In genomic region chr13:110116892-110117291, GRCm38 (mm10) we compare ENCODE assay signal across 22 mouse cellular contexts.
A peak's percentile ranks its signal among the peaks of the same experiment; 100 is the strongest.
DNase-seq lines count a peak whose midpoint lies in the region; ATAC-seq and TF ChIP-seq lines count a peak whose summit lies in the region.
"Had no signal": no experiment of that assay in that cellular context is flagged by ENCODE, and none has a peak within 500 bp of the region (broad histone marks: within the 10 kb centered on the region; RNA-seq: fewer than 3 reads in every experiment).

No protein-coding gene starts in this region.

- no peak overlapping the region for H3K27ac ChIP-seq in left cerebral cortex, adult 2 months
- peak overlapping the region; percentile 66 for H3K27ac ChIP-seq in forebrain, embryonic 16.5 days (ENCODE audit: low read length)
- H3K27ac ChIP-seq: embryonic facial prominence, embryonic 15.5 days; heart, embryonic 13.5 days; kidney, embryonic 15.5 days; neural tube, embryonic 15.5 days had no signal

- WGBS in forebrain, embryonic 16.5 days, result 61% methylated on average over 5 of the region's 5 CpGs

- intact Hi-C loops in left cerebral cortex, adult 2 months (cut with DNase I), result no loop called here

- no peak overlapping the region for H3K4me3 ChIP-seq in left cerebral cortex, adult 2 months
- H3K4me3 ChIP-seq in forebrain, embryonic 16.5 days (replicated peaks; ENCODE audit: low read length), result no peak overlapping the region
- H3K4me3 ChIP-seq: embryonic facial prominence, embryonic 15.5 days; heart, embryonic 13.5 days; kidney, embryonic 15.5 days; neural tube, embryonic 15.5 days had no signal

- H3K4me1 ChIP-seq in forebrain, embryonic 16.5 days (replicated peaks; ENCODE audit: control insufficient read depth, insufficient read depth, low read length), result peaks cover 29% of the 10 kb centered on the region
- H3K4me1 ChIP-seq: embryonic facial prominence, embryonic 15.5 days; heart, embryonic 13.5 days; kidney, embryonic 15.5 days had no signal

- H3K27me3 ChIP-seq in forebrain, embryonic 16.5 days (replicated peaks; ENCODE audit: control insufficient read depth, insufficient read depth, low read length), result no peaks in the 10 kb centered on the region
- H3K27me3 ChIP-seq: embryonic facial prominence, embryonic 15.5 days; heart, embryonic 13.5 days; kidney, embryonic 15.5 days; neural tube, embryonic 15.5 days had no signal

- H3K36me3 ChIP-seq in forebrain, embryonic 16.5 days (ENCODE audit: control insufficient read depth, insufficient read depth), result no peaks in the 10 kb centered on the region
- H3K36me3 ChIP-seq: embryonic facial prominence, embryonic 15.5 days; heart, embryonic 13.5 days; kidney, embryonic 15.5 days; neural tube, embryonic 15.5 days had no signal

- peak; percentile 79 for ATAC-seq in forebrain, embryonic 16.5 days
- ATAC-seq: hindbrain, postnatal 0 days; intestine, postnatal 0 days; lung, postnatal 0 days had no signal

- peak; percentile 38 to 50 for DNase-seq in frontal cortex, adult 2 months (ENCODE audit: extremely low spot score in 1 of 2, low spot score in 1 of 2)
- DNase-seq in frontal cortex, postnatal 25 days (ENCODE audit: low spot score in 2 of 2), result no peak
- DNase-seq in left cerebral cortex, adult 18-20 months (ENCODE audit: low spot score in 2 of 2), result peak; percentile 12 to 30
- DNase-seq in left cerebral cortex, adult 2 months (ENCODE audit: extremely low spot score in 1 of 2, low spot score in 2 of 2), result no peak
- DNase-seq in brain, adult 2 months (ENCODE audit: low read depth, low spot score), result peak; percentile 68
- DNase-seq in spleen, postnatal 36 days (ENCODE audit: low spot score in 2 of 2), result no peak
- DNase-seq: adrenal gland, postnatal 25 days; B cell, adult 2 months; gastrocnemius, postnatal 14 days; heart, adult 18-20 months; kidney, postnatal 4 days; liver; midbrain, embryonic 14.5 days; thymus, postnatal 36 days had no signal

- no peaks in the 10 kb centered on the region for H3K9me3 ChIP-seq in forebrain, embryonic 16.5 days (ENCODE audit: control insufficient read depth, low read length)
- H3K9me3 ChIP-seq: embryonic facial prominence, embryonic 15.5 days; heart, embryonic 13.5 days; kidney, embryonic 15.5 days; neural tube, embryonic 15.5 days had no signal

- H3K9ac ChIP-seq in forebrain, embryonic 16.5 days (replicated peaks; ENCODE audit: low read depth, low read length), result no peak overlapping the region
- H3K9ac ChIP-seq: embryonic facial prominence, embryonic 15.5 days; heart, embryonic 13.5 days; kidney, embryonic 15.5 days; neural tube, embryonic 15.5 days had no signal

- no peak overlapping the region for H3K4me2 ChIP-seq in forebrain, embryonic 16.5 days (ENCODE audit: low read length)
- H3K4me2 ChIP-seq: embryonic facial prominence, embryonic 15.5 days; heart, embryonic 13.5 days; kidney, embryonic 15.5 days; neural tube, embryonic 15.5 days had no signal

- no peak for TF ChIP-seq CTCF in left cerebral cortex, adult 2 months (IDR thresholded peaks at IDR 0.05)

Comparison
In these comparisons a context has a peak if more than half of its experiments do, and no peak if none do; other contexts are left out.
1. DNase-seq: peak in frontal cortex, adult 2 months (2 of 2), left cerebral cortex, adult 18-20 months (2 of 2) and brain, adult 2 months (single experiment); none in frontal cortex, postnatal 25 days (0 of 2), left cerebral cortex, adult 2 months (0 of 2) and spleen, postnatal 36 days (0 of 2).